In the genomic region with DNA sequence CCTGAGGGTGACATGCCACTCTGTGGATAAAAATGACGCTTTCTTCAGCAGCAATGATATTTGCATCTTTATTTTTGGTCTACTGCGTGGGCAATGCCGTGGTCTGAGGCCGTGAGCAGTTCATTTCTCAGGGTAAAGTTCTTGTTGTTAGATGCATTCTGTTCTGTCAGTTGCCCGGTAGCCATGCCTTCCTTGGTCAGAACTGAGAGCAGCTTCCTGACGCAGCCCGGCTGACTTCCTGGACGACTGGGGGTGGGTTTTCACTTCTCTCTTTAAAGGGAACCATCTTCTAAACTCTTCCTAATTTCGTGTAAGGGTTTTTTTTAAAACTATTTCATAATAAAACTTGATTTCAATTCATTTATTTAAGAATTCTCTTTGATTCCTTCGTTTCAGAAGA, we compare ENCODE assay signal across 23 mouse cellular contexts. TPM values are rescaled to one million over a fixed set of nuclear protein-coding genes. Genes with fewer than 3 reads are reported as not detected.
DNase-seq lines count a peak whose midpoint lies in the region; ATAC-seq and TF ChIP-seq lines count a peak whose summit lies in the region.
"Had no signal": no experiment of that assay in that cellular context is flagged by ENCODE, and none has a peak within 500 bp of the region (broad histone marks: within the 10 kb centered on the region; RNA-seq: fewer than 3 reads in every experiment).

No protein-coding gene starts in this region.

- TF ChIP-seq POLR2A in bone marrow, adult 2 months (IDR thresholded peaks at IDR 0.05; ENCODE audit: borderline replicate concordance, control insufficient read depth, low read depth, low read length): no peak

- 9% methylated on average over 10 of the region's 10 CpGs for WGBS in bone marrow, adult 2 months

- no peak overlapping the region for H3K27ac ChIP-seq in gastrocnemius, adult 2 months
- H3K27ac ChIP-seq in bone marrow, adult 2 months (ENCODE audit: control insufficient read depth, insufficient read depth, low read depth, low read length, poor library complexity): peak overlapping the region; percentile 69; the same call in 1 of the 2 replicates
- H3K27ac ChIP-seq: heart, embryonic 13.5 days; hindbrain, postnatal 0 days; kidney, postnatal 0 days; midbrain, embryonic 12.5 days; neural tube, embryonic 13.5 days; stomach, postnatal 0 days had no signal

- no peak for TF ChIP-seq CTCF in gastrocnemius, adult 2 months (IDR thresholded peaks at IDR 0.05)
- no peak for TF ChIP-seq CTCF in bone marrow, adult 2 months (IDR thresholded peaks at IDR 0.05; ENCODE audit: control insufficient read depth, insufficient read depth, low read length)

- no peak overlapping the region for H3K4me3 ChIP-seq in gastrocnemius, adult 2 months
- H3K4me3 ChIP-seq in bone marrow, adult 2 months (replicated peaks; ENCODE audit: control insufficient read depth, low read depth, low read length): no peak overlapping the region
- H3K4me3 ChIP-seq: heart, embryonic 13.5 days; midbrain, embryonic 12.5 days; neural tube, embryonic 13.5 days had no signal

- peak; percentile 24 for DNase-seq in gastrocnemius, adult 2 months
- no peak for DNase-seq in gastrocnemius, postnatal 36 days
- peak; percentile 68 to 69 for DNase-seq in spleen, postnatal 36 days (ENCODE audit: low spot score in 2 of 2)
- no peak for DNase-seq in cerebellum, postnatal 10 days
- no peak for DNase-seq in adrenal gland, adult (ENCODE audit: inconsistent age in 2 of 2, low spot score in 1 of 2)
- no peak for DNase-seq in left cerebral cortex, postnatal 10 days (ENCODE audit: extremely low spot score in 1 of 2, low spot score in 2 of 2)
- DNase-seq: cerebellum, adult 9-11 months; embryo, embryonic 11 days; forebrain, postnatal 0 days; heart, postnatal 4 days; layer of hippocampus, postnatal 36 days; liver; lung, adult 18-20 months; lung, postnatal 36 days had no signal

- peak; percentile 87 for ATAC-seq in megakaryocyte, adult 5-6 weeks (ENCODE audit: poor library complexity, severe bottlenecking)
- ATAC-seq: forebrain, postnatal 0 days; hindbrain, postnatal 0 days; intestine, postnatal 0 days had no signal

- intact Hi-C loops in gastrocnemius, adult 2 months (cut with DNase I): no loop called here
- intact Hi-C loops in gastrocnemius, postnatal 36 days (cut with DNase I): no loop called here
- intact Hi-C loops in left cerebral cortex, postnatal 10 days (cut with DNase I): no loop called here

- peaks cover 3% of the 10 kb centered on the region; the same call in 1 of the 2 replicates for H3K4me1 ChIP-seq in bone marrow, adult 2 months (ENCODE audit: control insufficient read depth, insufficient read depth, low read length)
- H3K4me1 ChIP-seq: heart, embryonic 13.5 days; midbrain, embryonic 12.5 days; neural tube, embryonic 13.5 days had no signal

RNA-seq across cellular contexts. Expression of gene P2rx4, which starts 23.4 kb away (rescaled TPM):
- 1 to 10 TPM; 3.8 to 5.5 TPM for total RNA-seq in gastrocnemius, adult 2 months (2021)
- 1 to 10 TPM; 2.8 to 4.4 TPM for total RNA-seq in gastrocnemius, postnatal 36 days (2021)
- polyA plus RNA-seq in bone marrow, adult 2 months (2011; ENCODE audit: insufficient read depth, insufficient read length, low replicate concordance, missing spikeins): 13.2 and 23.7 TPM in 2 replicates
- total RNA-seq in megakaryocyte, adult 5-6 weeks (2015): 29.9 and 34.3 TPM in 2 replicates
- total RNA-seq in megakaryocyte, adult 5-6 weeks (2017): 19.6 and 25.2 TPM in 2 replicates
- 1 to 10 TPM; 7.7 to 9.4 TPM for total RNA-seq in left cerebral cortex, postnatal 10 days (2021)

RNA-seq across cellular contexts. Expression of gene P2rx7, which starts 40.2 kb away (rescaled TPM):
- 1 to 10 TPM; 1.8 TPM for total RNA-seq in gastrocnemius, adult 2 months (2021)
- total RNA-seq in gastrocnemius, postnatal 36 days (2021): 1 to 10 TPM; 1.3 to 1.9 TPM
- 1.5 and 2.9 TPM in 2 replicates for polyA plus RNA-seq in bone marrow, adult 2 months (2011; ENCODE audit: insufficient read depth, insufficient read length, low replicate concordance, missing spikeins)
- total RNA-seq in megakaryocyte, adult 5-6 weeks (2015): 35.5 and 35.6 TPM in 2 replicates
- total RNA-seq in megakaryocyte, adult 5-6 weeks (2017): 61.2 and 76.5 TPM in 2 replicates
- total RNA-seq in left cerebral cortex, postnatal 10 days (2021): 1 to 10 TPM; 6.3 to 6.5 TPM

Comparison
In these comparisons a context has a peak if more than half of its experiments do, and no peak if none do; other contexts are left out.
1. DNase-seq: peak in gastrocnemius, adult 2 months (single experiment) and spleen, postnatal 36 days (2 of 2); none in gastrocnemius, postnatal 36 days (0 of 2), cerebellum, postnatal 10 days (0 of 2), adrenal gland, adult (0 of 2) and left cerebral cortex, postnatal 10 days (0 of 2).
2. RNA of gene P2rx7, which starts 40.2 kb away (total RNA-seq): 35.5 to 76.5 TPM in megakaryocyte, adult 5-6 weeks; 6.3 to 6.5 TPM in left cerebral cortex, postnatal 10 days, 1.3 to 1.9 TPM in gastrocnemius, postnatal 36 days and 1.8 TPM in gastrocnemius, adult 2 months; every median in the first group is over 4 times any median in the second.